8 mouse cellular contexts compared by ENCODE assay signal in genomic region chr5:15935234-15935728, GRCm38 (mm10). TPM values are rescaled to one million over a fixed set of nuclear protein-coding genes. Genes with fewer than 3 reads are reported as not detected.
A peak's percentile ranks its signal among the peaks of the same experiment; 100 is the strongest.
DNase-seq lines count a peak whose midpoint lies in the region; ATAC-seq and TF ChIP-seq lines count a peak whose summit lies in the region.

No protein-coding gene starts in this region.

- H3K27ac ChIP-seq in ES-Bruce4 (ENCODE audit: insufficient read depth, low read length): no peak overlapping the region
- H3K27ac ChIP-seq in forebrain, embryonic 11.5 days (ENCODE audit: low read depth, low read length): peak overlapping the region; percentile 72
- H3K27ac ChIP-seq in limb, embryonic 13.5 days: peak overlapping the region; percentile 93
- peak overlapping the region; percentile 98 for H3K27ac ChIP-seq in neural tube, embryonic 13.5 days (replicated peaks)

- TF ChIP-seq POLR2A in ES-Bruce4 (IDR thresholded peaks at IDR 0.05; ENCODE audit: insufficient read depth, low read length): no peak

- no peaks in the 10 kb centered on the region for H3K4me1 ChIP-seq in ES-Bruce4 (ENCODE audit: control insufficient read depth, insufficient read depth, low read length)
- H3K4me1 ChIP-seq in forebrain, embryonic 11.5 days (replicated peaks; ENCODE audit: control insufficient read depth, insufficient read depth, low read length): peaks cover 10% of the 10 kb centered on the region; the same call in 1 of the 2 replicates
- peaks cover 23% of the 10 kb centered on the region for H3K4me1 ChIP-seq in limb, embryonic 13.5 days
- peaks cover 21% of the 10 kb centered on the region for H3K4me1 ChIP-seq in neural tube, embryonic 13.5 days (replicated peaks)

- TF ChIP-seq EP300 in ES-Bruce4 (IDR thresholded peaks at IDR 0.05; ENCODE audit: insufficient read depth, low read depth, low read length): no peak

- ATAC-seq in forebrain, embryonic 11.5 days (replicated peaks; ENCODE audit: low FRiP score): peak; percentile 3; the same call in 1 of the 2 replicates
- ATAC-seq in limb, embryonic 13.5 days (ENCODE audit: low FRiP score, low read depth): no peak
- no peak for ATAC-seq in neural tube, embryonic 13.5 days (ENCODE audit: low read depth)

- no peaks in the 10 kb centered on the region for H3K9me3 ChIP-seq in ES-Bruce4 (replicated peaks; ENCODE audit: control insufficient read depth, insufficient read depth, low read length, poor library complexity, severe bottlenecking)
- no peaks in the 10 kb centered on the region for H3K9me3 ChIP-seq in forebrain, embryonic 11.5 days (ENCODE audit: control insufficient read depth, low read length)
- no peaks in the 10 kb centered on the region for H3K9me3 ChIP-seq in limb, embryonic 13.5 days
- H3K9me3 ChIP-seq in neural tube, embryonic 13.5 days: no peaks in the 10 kb centered on the region

- H3K4me3 ChIP-seq in ES-Bruce4 (ENCODE audit: low read depth, low read length): peak overlapping the region; percentile 90
- H3K4me3 ChIP-seq in forebrain, embryonic 11.5 days (ENCODE audit: low read depth, low read length): peak overlapping the region; percentile 52
- peak overlapping the region; percentile 78 for H3K4me3 ChIP-seq in limb, embryonic 13.5 days
- H3K4me3 ChIP-seq in neural tube, embryonic 13.5 days: peak overlapping the region; percentile 70

- H3K9ac ChIP-seq in ES-Bruce4 (ENCODE audit: low read depth, poor library complexity, severe bottlenecking): peak overlapping the region; percentile 93
- H3K9ac ChIP-seq in forebrain, embryonic 11.5 days (ENCODE audit: low read length): peak overlapping the region; percentile 84
- peak overlapping the region; percentile 94 for H3K9ac ChIP-seq in limb, embryonic 13.5 days
- H3K9ac ChIP-seq in neural tube, embryonic 13.5 days: peak overlapping the region; percentile 94

- no peaks in the 10 kb centered on the region for H3K36me3 ChIP-seq in ES-Bruce4 (ENCODE audit: control insufficient read depth, insufficient read depth, low read length, poor library complexity, severe bottlenecking)
- H3K36me3 ChIP-seq in forebrain, embryonic 11.5 days (ENCODE audit: control insufficient read depth, insufficient read depth, low read length): no peaks in the 10 kb centered on the region
- no peaks in the 10 kb centered on the region for H3K36me3 ChIP-seq in limb, embryonic 13.5 days
- H3K36me3 ChIP-seq in neural tube, embryonic 13.5 days: no peaks in the 10 kb centered on the region

- WGBS in forebrain, embryonic 11.5 days: under 1% methylated on average over 27 of the region's 27 CpGs
- WGBS in limb, embryonic 13.5 days: under 1% methylated on average over 27 of the region's 27 CpGs
- under 1% methylated on average over 27 of the region's 27 CpGs for WGBS in neural tube, embryonic 13.5 days

- peak overlapping the region; percentile 87 for H3K4me2 ChIP-seq in forebrain, embryonic 11.5 days (ENCODE audit: low read depth, low read length, severe bottlenecking)
- H3K4me2 ChIP-seq in limb, embryonic 13.5 days (replicated peaks): peak overlapping the region; percentile 81
- H3K4me2 ChIP-seq in neural tube, embryonic 13.5 days: peak overlapping the region; percentile 68

- DNase-seq in brain, adult 2 months (ENCODE audit: low read depth, low spot score): peak; percentile 82
- no peak for DNase-seq in forebrain, embryonic 11.5 days (ENCODE audit: low spot score)
- peak; percentile 45 to 53 for DNase-seq in heart, postnatal 10 days
- no peak for DNase-seq in thymus, postnatal 36 days
- DNase-seq in adipocyte (ENCODE audit: low spot score): no peak

- H3K27me3 ChIP-seq in ES-Bruce4 (ENCODE audit: control insufficient read depth, insufficient read depth, low read length, poor library complexity, severe bottlenecking): peaks cover 4% of the 10 kb centered on the region
- H3K27me3 ChIP-seq in forebrain, embryonic 11.5 days (ENCODE audit: control insufficient read depth, insufficient read depth, low read length): peaks cover 23% of the 10 kb centered on the region
- 0 out of 2 replicates have a peak, but pooled peaks cover 4% of the 10 kb centered on the region for H3K27me3 ChIP-seq in limb, embryonic 13.5 days
- H3K27me3 ChIP-seq in neural tube, embryonic 13.5 days: peaks cover 65% of the 10 kb centered on the region

- TF ChIP-seq CTCF in ES-Bruce4 (IDR thresholded peaks at IDR 0.05; ENCODE audit: low read depth, low read length): no peak

- intact Hi-C loops in heart, postnatal 10 days (cut with DNase I): loop anchor here (2.0 to 10.0 kb wide), 4 partner anchors 32 to 180 kb away; no protein-coding TSS in a partner anchor

RNA-seq across cellular contexts. Expression of gene Cacna2d1, which starts 0.8 kb away (rescaled TPM):
- polyA plus RNA-seq in ES-Bruce4 (2011; ENCODE audit: insufficient read depth, insufficient read length, low read depth, missing spikeins): 8.0 and 8.2 TPM in 2 replicates
- 19.8 and 21.9 TPM in 2 replicates for polyA plus RNA-seq in forebrain, embryonic 11.5 days (2014; fragmentation: Nextera tagmentation; extraction: Ambion mirVana)
- 10 to 100 TPM; 67.1 to 70.1 TPM for total RNA-seq in heart, postnatal 10 days (2021)
- 22.9 and 25.9 TPM in 2 replicates for polyA plus RNA-seq in limb, embryonic 13.5 days (2015; fragmentation: Nextera tagmentation; extraction: Ambion mirVana)
- 44.3 TPM in 2 replicates for polyA plus RNA-seq in neural tube, embryonic 13.5 days (2015; fragmentation: Nextera tagmentation; extraction: Ambion mirVana)

Comparison
In these comparisons a context has a peak if more than half of its experiments do, and no peak if none do; other contexts are left out.
1. DNase-seq: peak in brain, adult 2 months (single experiment) and heart, postnatal 10 days (2 of 2); none in forebrain, embryonic 11.5 days (single experiment), thymus, postnatal 36 days (0 of 2) and adipocyte (single experiment).
2. Peak in every context shown above with its lines, with median percentiles within 50 percentile points of each other: H3K4me3 ChIP-seq, H3K9ac ChIP-seq and H3K4me2 ChIP-seq.